Mouse (Mus musculus) liver, embryonic 13.5 days (tissue): ENCODE measurements around the gene Fam76a. TPM values are rescaled to one million over a fixed set of nuclear protein-coding genes. Genes with fewer than 3 reads are reported as not detected.
"Not testable (repeated sequence)": the region's sequence is repeated elsewhere in the genome, so short reads cannot be mapped to it uniquely, and the experiment has no call there.

Experiments used
- ATAC-seq: fragments of 200-750 bp; cut with Nextera tagmentation; 2 replicates; pipeline ENCODE4 v1.8.0; 2017; ENCODE audit warnings: low read depth, mild to moderate bottlenecking, moderate number of reproducible peaks, moderate library complexity
- DNase-seq: peaks from one replicate; pipeline ENCODE4 v3.0.0; 2022
- H3K27ac ChIP-seq: fragments of 300-500 bp; sonication (generic); 2 replicates; pipeline ENCODE4 v1.5.1; 2015; ENCODE audit warnings: moderate library complexity, mild to moderate bottlenecking, inconsistent platforms
- H3K27me3 ChIP-seq: fragments of 300-500 bp; sonication (generic); 2 replicates; pipeline ENCODE4 v1.6.1; 2015; ENCODE audit warnings: mild to moderate bottlenecking, inconsistent platforms
- H3K36me3 ChIP-seq: fragments of 300-500 bp; sonication (generic); 2 replicates; pipeline ENCODE4 v1.6.1; 2015; ENCODE audit warnings: mild to moderate bottlenecking, inconsistent platforms
- H3K4me1 ChIP-seq: fragments of 300-500 bp; sonication (generic); replicated peaks from 2 replicates; pipeline ENCODE4 v1.6.1; 2015; ENCODE audit warnings: inconsistent platforms
- H3K4me2 ChIP-seq: fragments of 300-500 bp; sonication (generic); 2 replicates; pipeline ENCODE4 v1.6.1; 2015; ENCODE audit warnings: inconsistent platforms, mild to moderate bottlenecking, moderate library complexity
- H3K4me3 ChIP-seq: fragments of 300-500 bp; sonication (generic); replicated peaks from 2 replicates; pipeline ENCODE4 v1.5.1; 2015; ENCODE audit warnings: mild to moderate bottlenecking, inconsistent platforms
- H3K9ac ChIP-seq: fragments of 300-500 bp; sonication (generic); 2 replicates; pipeline ENCODE4 v1.6.1; 2015; ENCODE audit warnings: mild to moderate bottlenecking, inconsistent platforms
- H3K9me3 ChIP-seq: fragments of 300-500 bp; sonication (generic); replicated peaks from 2 replicates; pipeline ENCODE4 v1.6.1; 2016; ENCODE audit warnings: inconsistent platforms
- WGBS: fragments of 180-500 bp; shearing (Covaris S2); methylation state at CpG from one replicate; pipeline ENCODE4 v1.1.7; 2015; ENCODE audit not compliant: insufficient replicate concordance; 5-methylcytosine and 5-hydroxymethylcytosine counted together
- polyA plus RNA-seq: library from polyadenylated mRNA; unstranded; fragments of >200 nt; fragmentation: Nextera tagmentation; extraction: Ambion mirVana; gene quantifications from 2 replicates; pipeline ENCODE4 v1.2.1, GENCODE M21; 2015

Gene Fam76a
- polyA plus RNA-seq, 1 experiment from 2014 or later: 25.1 TPM

DNA sequence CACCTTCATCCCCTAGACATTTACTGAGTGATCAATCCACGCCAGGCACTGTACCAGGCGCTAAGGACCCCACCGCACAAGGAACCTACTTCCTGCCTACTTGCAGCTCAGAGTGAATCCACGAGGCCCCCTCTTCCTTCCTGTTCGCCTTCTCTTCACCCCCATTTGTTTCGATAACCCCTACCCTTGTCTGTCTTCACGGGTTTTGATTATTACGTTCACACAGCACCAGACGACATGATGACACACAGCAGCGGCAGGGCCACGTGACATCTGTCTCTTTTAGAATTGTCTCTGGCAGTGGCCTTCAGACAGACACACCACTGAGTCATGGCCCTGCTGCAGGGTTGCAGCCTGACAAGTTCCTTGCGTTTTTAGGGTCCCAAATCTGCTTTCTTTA lies 21.7 kb upstream of the Fam76a start:
- Histone ChIP-seq H3K9ac (no peak overlapping the region), H3K36me3 (no peaks in the 10 kb centered on the region), H3K4me3 (no peak overlapping the region), H3K4me1 (peaks cover 37% of the 10 kb centered on the region), H3K27ac (no peak overlapping the region), H3K4me2 (no peak overlapping the region), H3K27me3 (peaks cover 20% of the 10 kb centered on the region), H3K9me3 (no peaks in the 10 kb centered on the region)
- 28% methylated on average over 12 of the region's 12 CpGs for WGBS
- no peak for ATAC-seq
- no peak for DNase-seq

GRCm38 (mm10) chr4:132943088-132943487 lies 20.7 kb upstream of the Fam76a start:
- Histone ChIP-seq H3K4me1 (peaks cover 37% of the 10 kb centered on the region), H3K9ac (no peak overlapping the region), H3K36me3 (no peaks in the 10 kb centered on the region), H3K27ac (no peak overlapping the region), H3K4me2 (no peak overlapping the region), H3K4me3 (no peak overlapping the region), H3K27me3 (peaks cover 20% of the 10 kb centered on the region), H3K9me3 (no peaks in the 10 kb centered on the region)
- 75% methylated on average over 8 of the region's 8 CpGs for WGBS
- DNase-seq: no peak
- no peak for ATAC-seq

GRCm38 (mm10) chr4:132941012-132941729 lies 18.8 kb upstream of the Fam76a start:
- Histone ChIP-seq H3K4me2 (no peak overlapping the region), H3K27ac (no peak overlapping the region), H3K9ac (no peak overlapping the region), H3K27me3 (peaks cover 20% of the 10 kb centered on the region), H3K36me3 (no peaks in the 10 kb centered on the region), H3K9me3 (no peaks in the 10 kb centered on the region), H3K4me3 (no peak overlapping the region), H3K4me1 (peaks cover 28% of the 10 kb centered on the region)
- DNase-seq (no peak), ATAC-seq (no peak)
- 53% methylated on average over 23 of the region's 23 CpGs for WGBS

DNA sequence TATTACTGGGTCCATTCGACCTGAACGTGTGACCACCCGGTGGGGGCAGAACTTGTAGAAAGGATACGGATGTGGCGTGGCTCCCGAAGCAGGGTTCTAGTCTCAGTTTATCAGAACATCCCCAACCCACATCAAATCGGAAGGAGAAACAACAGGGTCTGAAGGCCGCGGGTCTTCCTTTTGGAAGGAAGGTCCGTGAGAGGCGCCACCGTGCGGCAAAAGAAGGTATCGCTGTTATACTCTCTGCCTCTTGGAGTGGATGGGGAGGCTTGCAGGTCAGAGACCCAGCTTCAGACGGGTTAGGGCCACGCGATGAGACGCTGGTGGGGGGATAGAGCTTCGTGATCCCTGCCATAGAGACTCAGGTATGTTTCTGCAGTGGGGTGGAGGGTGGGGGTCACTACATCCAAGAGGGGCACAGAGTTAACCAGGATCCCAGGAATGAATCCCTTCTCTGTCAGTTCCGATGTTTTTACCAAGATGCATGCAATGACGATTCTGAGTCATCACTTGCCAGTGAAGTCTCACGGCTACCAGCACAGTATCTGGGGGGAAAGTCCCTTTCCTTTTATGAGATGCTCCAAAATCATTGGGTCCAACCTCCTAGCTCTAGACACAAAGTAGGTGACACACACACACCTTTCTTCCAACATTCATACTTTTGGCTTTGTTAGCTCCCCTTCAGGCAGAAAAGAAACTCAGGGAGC lies 17.2 kb upstream of the Fam76a start:
- DNase-seq (peak; percentile 27), ATAC-seq (no peak)
- no peaks in the 10 kb centered on the region for H3K36me3 ChIP-seq
- no peak overlapping the region for H3K27ac ChIP-seq
- H3K4me3 ChIP-seq: no peak overlapping the region
- 19% methylated on average over 22 of the region's 22 CpGs for WGBS
- no peak overlapping the region for H3K9ac ChIP-seq
- H3K9me3 ChIP-seq: no peaks in the 10 kb centered on the region
- H3K4me2 ChIP-seq: peak overlapping the region; percentile 32; the same call in 1 of the 2 replicates
- H3K27me3 ChIP-seq: peaks cover 20% of the 10 kb centered on the region
- H3K4me1 ChIP-seq: peaks cover 20% of the 10 kb centered on the region

DNA sequence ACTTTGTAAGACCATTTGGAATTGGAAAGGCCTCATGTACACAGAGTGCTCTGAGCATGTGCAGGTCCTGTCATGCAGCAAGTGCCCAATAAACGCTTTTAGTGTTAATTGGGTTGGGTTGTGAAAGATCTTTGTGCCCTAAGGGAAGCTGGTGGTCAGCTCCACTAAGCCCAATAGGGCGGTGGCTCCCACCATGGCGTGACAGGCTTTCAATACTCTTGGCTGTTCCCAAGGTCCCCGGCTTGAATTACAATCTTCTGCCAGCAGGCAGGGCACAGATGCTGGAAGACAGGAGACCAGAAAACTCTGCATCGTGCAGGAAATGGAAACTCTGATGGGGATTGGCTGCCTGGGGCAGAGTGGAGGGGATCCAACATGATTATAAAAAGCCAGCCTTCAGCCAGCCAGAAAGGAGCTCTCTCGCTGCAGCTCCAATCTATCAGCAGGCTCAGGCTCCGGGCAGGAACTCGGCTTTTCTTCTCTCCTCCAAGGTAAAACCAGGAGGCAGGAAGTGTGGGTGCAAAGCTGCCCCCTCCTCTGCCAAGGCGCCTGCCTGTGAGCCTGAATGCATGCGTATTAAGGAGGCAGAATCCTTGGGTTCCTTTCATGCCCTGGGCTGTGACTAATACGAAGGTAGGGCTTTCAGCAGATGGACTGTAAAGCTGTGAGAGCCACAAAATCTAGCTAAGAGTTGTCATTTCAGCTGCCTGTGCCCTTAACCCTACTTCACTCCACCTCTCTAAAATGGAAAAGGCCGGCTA lies 16.0 kb upstream of the Fam76a start:
- Histone ChIP-seq H3K4me3 (no peak overlapping the region), H3K9me3 (no peaks in the 10 kb centered on the region), H3K4me1 (peaks cover 12% of the 10 kb centered on the region), H3K9ac (no peak overlapping the region), H3K36me3 (no peaks in the 10 kb centered on the region), H3K27ac (no peak overlapping the region), H3K27me3 (peaks cover 20% of the 10 kb centered on the region), H3K4me2 (no peak overlapping the region)
- DNase-seq (no peak), ATAC-seq (no peak)
- WGBS: 57% methylated on average over 12 of the region's 12 CpGs

GRCm38 (mm10) chr4:132934639-132935038 lies 12.3 kb upstream of the Fam76a start:
- H3K4me2 ChIP-seq: peak overlapping the region; percentile 18
- H3K9ac ChIP-seq: no peak overlapping the region
- no peak overlapping the region for H3K27ac ChIP-seq
- no peak for DNase-seq
- no peak overlapping the region for H3K4me3 ChIP-seq
- H3K9me3 ChIP-seq: no peaks in the 10 kb centered on the region
- H3K4me1 ChIP-seq: peaks cover 9% of the 10 kb centered on the region
- ATAC-seq: no peak
- 50% methylated on average over 7 of the region's 7 CpGs for WGBS
- H3K36me3 ChIP-seq: no peaks in the 10 kb centered on the region
- peaks cover 7% of the 10 kb centered on the region; the same call in 1 of the 2 replicates for H3K27me3 ChIP-seq

DNA sequence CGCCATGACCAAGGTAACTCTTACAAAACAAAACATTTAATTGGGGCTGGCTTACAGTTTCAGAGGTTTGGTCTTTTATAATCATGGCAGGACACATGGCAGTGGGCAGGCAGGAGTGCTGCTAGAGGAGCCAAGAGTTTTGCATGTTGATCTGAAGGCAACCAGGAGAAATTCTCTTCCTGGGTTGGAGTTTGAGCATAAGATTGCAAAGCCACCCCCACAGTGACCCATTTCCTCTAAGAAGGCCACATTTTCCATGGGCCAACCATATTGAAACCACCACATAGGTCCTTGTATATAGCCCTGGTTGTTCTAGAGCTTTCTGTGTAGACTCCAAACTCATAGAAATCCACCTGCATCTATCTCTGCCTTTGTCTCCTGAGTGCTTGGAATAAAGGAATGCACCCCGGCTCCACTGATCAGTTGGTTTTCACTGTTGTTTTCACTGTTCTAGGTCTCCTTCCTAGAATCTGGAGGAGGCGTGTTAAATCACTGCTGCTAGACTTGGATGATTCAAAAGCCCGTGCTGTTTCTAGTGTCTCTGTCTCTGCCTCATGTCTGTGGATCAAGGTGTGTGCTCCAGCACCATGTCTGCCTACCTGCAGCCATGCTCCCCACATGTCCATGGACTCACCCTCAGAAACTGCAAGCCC lies 10.5 kb upstream of the Fam76a start:
- no peak overlapping the region for H3K4me2 ChIP-seq
- no peak overlapping the region for H3K27ac ChIP-seq
- 60% methylated on average over 4 of the region's 4 CpGs for WGBS
- peaks cover 5% of the 10 kb centered on the region; the same call in 1 of the 2 replicates for H3K27me3 ChIP-seq
- ATAC-seq: no peak
- H3K4me3 ChIP-seq: no peak overlapping the region
- H3K9me3 ChIP-seq: no peaks in the 10 kb centered on the region
- H3K36me3 ChIP-seq: no peaks in the 10 kb centered on the region
- H3K9ac ChIP-seq: no peak overlapping the region
- H3K4me1 ChIP-seq: peaks cover 5% of the 10 kb centered on the region
- DNase-seq: no peak

DNA sequence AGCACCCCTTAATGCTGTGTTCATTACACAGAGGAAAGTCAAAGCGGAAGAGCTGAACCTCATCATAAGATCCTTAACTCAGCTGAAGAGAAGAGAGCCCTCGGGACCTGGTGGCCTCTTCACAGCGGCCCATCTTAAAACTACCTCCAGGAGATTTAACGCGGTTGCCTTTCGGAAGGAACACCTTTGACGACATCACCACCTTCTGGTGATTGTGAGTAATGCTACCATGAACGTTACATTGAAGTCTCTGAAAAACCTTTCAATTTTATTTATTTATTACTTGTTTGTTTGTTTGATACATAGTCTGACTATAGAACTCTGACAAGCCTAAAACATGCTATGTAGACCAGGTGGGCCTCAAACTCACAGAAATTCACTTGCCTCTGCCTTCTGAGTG lies 8.4 kb upstream of the Fam76a start:
- H3K36me3 ChIP-seq: no peaks in the 10 kb centered on the region
- no peak overlapping the region for H3K9ac ChIP-seq
- H3K4me3 ChIP-seq: no peak overlapping the region
- no peak overlapping the region for H3K4me2 ChIP-seq
- peaks cover 5% of the 10 kb centered on the region; the same call in 1 of the 2 replicates for H3K27me3 ChIP-seq
- ATAC-seq: no peak
- DNase-seq: peak; percentile 40
- no peak overlapping the region for H3K27ac ChIP-seq
- peaks cover 5% of the 10 kb centered on the region for H3K4me1 ChIP-seq
- H3K9me3 ChIP-seq: no peaks in the 10 kb centered on the region
- 12% methylated on average over 8 of the region's 8 CpGs for WGBS

DNA sequence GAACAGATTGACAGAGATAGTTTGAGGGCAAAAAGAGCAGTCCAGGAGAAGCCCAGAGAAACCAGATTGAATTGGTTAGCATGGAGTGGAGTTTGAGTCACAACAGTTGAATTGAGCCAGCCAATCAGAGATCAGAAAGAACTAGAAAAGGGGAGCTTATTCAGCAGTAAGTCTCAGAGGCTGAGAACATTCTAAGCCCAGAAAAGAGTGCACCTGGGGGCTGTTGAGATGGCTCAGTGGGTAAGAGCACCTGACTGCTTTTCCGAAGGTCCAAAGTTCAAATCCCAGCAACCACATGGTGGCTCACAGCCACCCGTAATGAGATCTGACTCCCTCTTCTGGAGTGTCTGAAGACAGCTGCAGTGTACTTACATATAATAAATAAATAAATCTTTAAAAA lies 4.2 kb upstream of the Fam76a start:
- not testable (repeated sequence) for H3K9ac ChIP-seq, ATAC-seq, H3K27ac ChIP-seq, H3K27me3 ChIP-seq, H3K4me3 ChIP-seq, DNase-seq, H3K36me3 ChIP-seq, H3K4me2 ChIP-seq, H3K9me3 ChIP-seq
- H3K4me1 ChIP-seq: peaks cover 22% of the 10 kb centered on the region
- WGBS: 63% methylated on average over 2 of the region's 2 CpGs

DNA sequence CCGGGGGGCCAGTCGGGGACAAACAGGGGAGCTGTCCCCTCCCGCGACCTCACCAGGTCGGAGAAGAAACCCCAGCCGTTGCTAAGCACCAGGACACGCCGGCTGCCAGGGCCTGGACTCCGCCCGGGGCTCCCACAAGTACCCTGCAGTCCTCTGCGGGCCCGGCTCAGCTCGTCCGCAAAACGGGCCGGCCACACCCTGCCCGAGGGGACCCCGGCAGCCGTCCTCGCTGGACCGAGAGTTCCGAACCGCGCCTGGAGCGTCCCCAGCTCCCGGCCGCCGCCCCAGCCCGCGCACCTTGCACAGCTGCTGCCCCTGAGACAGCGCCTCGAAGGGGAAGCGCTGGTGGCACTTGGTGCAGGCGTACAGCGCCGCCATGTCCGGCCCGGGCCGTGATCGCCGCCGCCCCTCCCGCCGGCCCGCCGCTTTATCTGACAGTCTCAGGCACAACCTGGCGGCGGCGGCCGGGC lies 262 bp downstream of the Fam76a start:
- 1% methylated on average over 46 of the region's 50 CpGs for WGBS
- Histone ChIP-seq H3K4me2 (peak overlapping the region; percentile 85), H3K9ac (peak overlapping the region; percentile 96), H3K9me3 (no peaks in the 10 kb centered on the region), H3K27ac (peak overlapping the region; percentile 99), H3K4me1 (peaks cover 39% of the 10 kb centered on the region), H3K27me3 (0 out of 2 replicates have a peak, but pooled peaks cover 2% of the 10 kb centered on the region), H3K4me3 (peak overlapping the region; percentile 95), H3K36me3 (peaks cover 21% of the 10 kb centered on the region)
- DNase-seq (no peak), ATAC-seq (peak; percentile 67)

GRCm38 (mm10) chr4:132921488-132921887 lies 870 bp downstream of the Fam76a start:
- peaks cover 39% of the 10 kb centered on the region for H3K4me1 ChIP-seq
- peaks cover 23% of the 10 kb centered on the region for H3K36me3 ChIP-seq
- ATAC-seq (no peak), DNase-seq (no peak)
- H3K27me3 ChIP-seq: 0 out of 2 replicates have a peak, but pooled peaks cover 2% of the 10 kb centered on the region
- H3K4me2 ChIP-seq: peak overlapping the region; percentile 85
- H3K4me3 ChIP-seq: peak overlapping the region; percentile 95
- H3K9me3 ChIP-seq: no peaks in the 10 kb centered on the region
- H3K27ac ChIP-seq: peak overlapping the region; percentile 99
- 32% methylated on average over 12 of the region's 12 CpGs for WGBS
- H3K9ac ChIP-seq: peak overlapping the region; percentile 96
